Mouse (Mus musculus): ENCODE data around the gene Olfr1245. TPM values are rescaled to one million over a fixed set of nuclear protein-coding genes. Genes with fewer than 3 reads are reported as not detected.
A peak's percentile ranks its signal among the peaks of the same experiment; 100 is the strongest.
"Not testable (repeated sequence)": the region's sequence is repeated elsewhere in the genome, so short reads cannot be mapped to it uniquely, and the experiment has no call there.

The Olfr1245 gene
- total RNA-seq (2021): not detected
- long read RNA-seq, experiment 1: 0 reads
- long read RNA-seq, experiment 2: 0 reads

- DNase-seq (ENCODE audit: low spot score in 2 of 2): no peak
- intact Hi-C loops (cut with DNase I): no loop called here
These were observed at the start of gene Olfr1245 for GRCm38 (mm10) chr2:89578347-89578746. Olfr1245 (minus strand) TSS chr2:89578447.

GRCm38 (mm10) chr2:89618145-89618544 is 39.9 kb upstream of the Olfr1245 start, which contains the start of gene Olfr1248:
Olfr1248 (minus strand) TSS chr2:89618245.
- DNase-seq (ENCODE audit: low spot score in 2 of 2); intact Hi-C loops (cut with DNase I): not testable (repeated sequence)

GRCm38 (mm10) chr2:89614030-89614429 is 35.8 kb upstream of the Olfr1245 start, which contains the start of gene Olfr1247:
Olfr1247 (minus strand) TSS chr2:89614130.
- intact Hi-C loops (cut with DNase I): no loop called here
- no peak for DNase-seq (ENCODE audit: low spot score in 2 of 2)

GRCm38 (mm10) chr2:89593057-89593456 is 14.8 kb upstream of the Olfr1245 start, which contains the start of gene Olfr1246:
Olfr1246 (minus strand) TSS chr2:89593157.
- no peak for DNase-seq (ENCODE audit: low spot score in 2 of 2)
- intact Hi-C loops (cut with DNase I): no loop called here

GRCm38 (mm10) chr2:89562706-89563105 is 15.5 kb downstream of the Olfr1245 start:
- intact Hi-C loops (cut with DNase I); DNase-seq (ENCODE audit: low spot score in 2 of 2): not testable (repeated sequence)

- intact Hi-C loops (cut with DNase I): loop anchor here (2.0 kb wide), 1 partner anchor 1190 kb away; no protein-coding TSS in a partner anchor
- DNase-seq (ENCODE audit: low spot score in 2 of 2): peak in 1 of 2 experiments; percentile 23
These were observed 33.7 kb downstream of the Olfr1245 start for GRCm38 (mm10) chr2:89544516-89544915.

- intact Hi-C loops (cut with DNase I): no loop called here
- DNase-seq (ENCODE audit: low spot score in 2 of 2): peak in 1 of 2 experiments; percentile 51
These were observed 38.3 kb downstream of the Olfr1245 start for GRCm38 (mm10) chr2:89539923-89540322.

- no peak for DNase-seq (ENCODE audit: low spot score in 2 of 2)
- intact Hi-C loops (cut with DNase I): no loop called here
These were observed 46.9 kb downstream of the Olfr1245 start, which contains the start of gene Olfr1243 for GRCm38 (mm10) chr2:89531387-89531786. Olfr1243 (minus strand) TSS chr2:89531487.

Other genes with a start within 250 kb of the Olfr1245 start
- gene Olfr1232, start 248.8 kb downstream of the Olfr1245 start, total RNA-seq (2021): not detected
- not detected for gene Olfr1233, start 236.0 kb downstream of the Olfr1245 start, total RNA-seq (2021)
- gene Olfr1234, start 213.6 kb downstream of the Olfr1245 start, total RNA-seq (2021): not detected
- gene Olfr1238, start 168.8 kb downstream of the Olfr1245 start, total RNA-seq (2021): not detected
- gene Olfr1239, start 158.0 kb downstream of the Olfr1245 start, total RNA-seq (2021): not detected
- gene Olfr1240, start 135.4 kb downstream of the Olfr1245 start, total RNA-seq (2021): not detected
- not detected for gene Olfr1241, start 91.3 kb downstream of the Olfr1245 start, total RNA-seq (2021)
- not detected for gene Olfr1242, start 80.1 kb downstream of the Olfr1245 start, total RNA-seq (2021)
- not detected for gene Olfr1243, start 47.0 kb downstream of the Olfr1245 start, total RNA-seq (2021)
- gene Olfr1246, start 14.7 kb upstream of the Olfr1245 start, total RNA-seq (2021): not detected
- gene Olfr1247, start 35.7 kb upstream of the Olfr1245 start, total RNA-seq (2021): under 1 TPM; 0.06 to 0.11 TPM
- gene Olfr1248, start 39.8 kb upstream of the Olfr1245 start, total RNA-seq (2021): not detected
- gene Olfr1249, start 56.5 kb upstream of the Olfr1245 start, total RNA-seq (2021): not detected
- under 1 TPM; 0.07 to 0.15 TPM for gene Olfr1250, start 83.0 kb upstream of the Olfr1245 start, total RNA-seq (2021)
- not detected for gene Olfr1251, start 93.5 kb upstream of the Olfr1245 start, total RNA-seq (2021)
- gene Olfr1252, start 146.6 kb upstream of the Olfr1245 start, total RNA-seq (2021): not detected
- not detected for gene Olfr1253, start 178.6 kb upstream of the Olfr1245 start, total RNA-seq (2021)
- not detected for gene Olfr1254, start 215.2 kb upstream of the Olfr1245 start, total RNA-seq (2021)
- not detected for gene Olfr1255, start 233.6 kb upstream of the Olfr1245 start, total RNA-seq (2021)

All from left cerebral cortex, postnatal 14 days (tissue).